Mouse (Mus musculus): Measurements from ENCODE around the gene Foxred2.

The Foxred2 gene

DNA sequence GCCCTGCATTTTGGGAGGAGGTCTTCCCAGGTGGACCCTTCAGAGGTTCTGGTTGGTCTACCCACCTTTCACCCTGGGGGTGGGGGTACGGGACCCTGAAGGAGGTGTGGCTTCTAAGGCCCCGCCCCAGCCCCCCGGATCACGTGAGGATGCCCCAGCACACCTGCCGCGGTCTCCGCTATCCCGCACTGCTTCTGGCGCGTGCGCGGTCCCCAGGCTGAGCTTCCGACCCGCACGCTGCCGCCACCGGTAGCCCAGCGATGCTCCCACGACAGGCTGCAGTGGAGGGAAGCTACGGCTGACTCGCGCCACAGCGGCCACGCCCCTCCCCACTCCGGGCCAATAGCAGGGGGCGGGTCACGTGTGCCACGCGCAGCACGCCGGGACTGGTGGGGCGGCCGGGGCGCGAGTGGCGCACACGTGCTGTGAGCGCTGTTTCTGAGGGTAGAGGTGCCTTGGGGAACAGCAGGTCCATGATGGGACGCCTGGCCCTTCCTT is at the start of gene Foxred2:
Gene Foxred2 (minus strand): TSS at position 319 of the 498 bp plus-strand sequence.
- peak; percentile 96 for DNase-seq

DNA sequence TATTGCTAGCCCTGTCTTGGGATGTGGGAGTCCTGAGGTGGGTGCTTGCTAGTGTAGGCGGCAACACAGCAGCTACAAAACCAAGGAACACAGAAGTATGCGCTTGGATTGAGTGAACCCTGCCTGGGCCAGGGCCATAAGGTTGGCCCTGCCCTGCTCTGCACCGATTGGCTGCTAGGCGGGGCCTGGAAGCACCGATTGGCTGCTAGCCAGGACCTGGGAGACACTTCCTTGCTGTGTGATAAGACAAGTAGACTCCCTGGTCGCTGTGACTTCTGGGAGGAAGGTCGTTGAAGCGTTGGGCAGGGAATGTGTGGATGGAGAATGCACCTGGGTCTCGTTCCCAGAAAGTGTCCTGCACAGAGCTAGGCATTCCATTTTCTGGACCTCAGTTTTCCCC is 47.4 kb upstream of the Foxred2 start:
- peak; percentile 58 for DNase-seq

DNA sequence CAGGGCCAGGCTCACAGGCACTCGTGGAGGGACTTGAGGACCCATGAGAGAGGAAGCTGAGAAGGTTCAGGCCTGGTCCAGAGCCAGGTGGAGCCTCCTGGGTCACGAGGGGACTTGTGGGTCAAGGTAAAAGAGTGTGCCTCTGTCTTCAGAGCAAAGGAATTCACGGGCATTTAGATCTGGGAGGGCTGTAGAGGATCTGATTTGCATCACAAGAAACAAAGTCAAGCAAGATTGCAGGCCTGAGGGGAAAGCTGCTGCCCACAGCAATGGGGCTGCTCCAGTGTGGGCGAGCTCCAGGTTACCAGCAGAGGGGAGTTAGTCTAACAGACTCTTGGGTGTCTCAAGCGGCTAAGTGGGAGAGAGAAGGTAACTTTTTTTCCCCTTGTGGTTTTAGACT is 44.9 kb upstream of the Foxred2 start:
- no peak for DNase-seq

DNA sequence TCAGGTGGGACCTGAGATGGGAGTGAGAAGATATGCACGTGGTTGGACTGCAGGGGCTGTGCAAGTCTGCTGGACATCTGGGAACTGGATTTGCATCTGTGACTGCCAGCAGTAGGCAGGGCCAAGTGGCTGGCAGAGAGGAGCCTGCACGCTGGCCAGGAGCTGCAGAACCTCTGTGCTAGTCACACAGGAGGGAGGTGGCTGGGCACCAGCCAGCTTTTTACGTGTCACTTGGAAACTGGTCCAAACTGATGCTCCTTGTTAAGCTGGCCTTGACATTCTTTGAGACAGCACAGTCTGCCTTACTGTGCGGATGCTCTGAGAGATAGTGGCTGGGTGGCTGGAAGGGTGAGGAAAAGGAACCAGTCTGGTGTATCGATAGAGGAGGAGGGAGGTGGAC is 32.0 kb upstream of the Foxred2 start:
- no peak for DNase-seq

DNA sequence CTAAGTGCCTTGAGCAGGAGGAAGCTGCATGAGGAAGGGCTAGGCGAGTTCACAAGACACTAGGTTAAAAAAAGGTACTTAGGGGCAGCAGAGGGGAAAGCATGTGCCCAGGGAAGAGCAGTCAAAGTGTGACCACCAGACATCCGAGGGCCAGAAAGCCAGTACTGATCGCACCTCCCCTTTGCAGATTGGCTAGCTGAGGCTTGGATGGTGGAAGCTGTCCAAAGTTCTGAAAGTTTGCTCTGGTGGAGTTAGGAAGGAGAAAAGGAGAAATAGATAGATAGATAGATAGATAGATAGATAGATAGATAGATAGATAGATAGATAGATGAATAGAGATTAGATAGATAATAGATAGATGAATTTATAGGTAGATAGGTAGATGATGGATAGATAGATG is 26.9 kb upstream of the Foxred2 start:
- DNase-seq: no peak

DNA sequence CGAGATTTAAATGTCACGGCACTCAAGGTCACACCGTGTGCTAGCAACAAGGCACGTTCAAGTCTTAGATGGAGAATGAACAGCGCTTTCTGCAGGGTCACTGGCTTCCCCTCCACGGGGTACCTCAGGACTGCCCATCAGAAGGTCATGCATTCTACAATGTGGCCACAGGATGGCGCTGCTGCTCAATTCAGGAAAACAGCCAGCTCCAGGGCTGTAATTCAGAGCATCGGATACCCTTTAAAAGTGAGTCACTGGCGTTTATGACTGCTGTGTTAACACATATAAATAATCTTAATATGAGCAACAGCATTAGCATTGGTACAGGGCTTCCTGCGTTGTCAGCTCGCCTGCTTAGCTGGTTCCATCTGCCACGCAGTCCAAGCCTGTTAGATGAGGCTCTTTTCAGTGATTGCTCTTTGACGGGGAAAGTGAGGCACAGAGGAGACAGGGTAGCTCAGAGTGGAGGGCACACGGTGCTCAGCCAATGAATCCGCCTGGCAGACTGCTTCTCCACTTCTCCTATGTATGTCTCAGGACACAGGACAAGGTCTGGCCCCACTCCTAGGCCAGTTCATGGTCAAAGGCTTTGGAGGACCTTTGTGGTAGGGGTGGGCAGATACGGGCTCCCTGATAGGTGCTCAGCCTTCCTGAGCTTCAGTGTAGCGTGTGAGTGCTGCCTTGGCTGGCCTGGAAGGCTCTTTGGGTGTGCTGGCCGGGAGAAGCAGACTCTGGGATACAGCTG is 25.8 kb upstream of the Foxred2 start:
- peak; percentile 75 for DNase-seq

DNA sequence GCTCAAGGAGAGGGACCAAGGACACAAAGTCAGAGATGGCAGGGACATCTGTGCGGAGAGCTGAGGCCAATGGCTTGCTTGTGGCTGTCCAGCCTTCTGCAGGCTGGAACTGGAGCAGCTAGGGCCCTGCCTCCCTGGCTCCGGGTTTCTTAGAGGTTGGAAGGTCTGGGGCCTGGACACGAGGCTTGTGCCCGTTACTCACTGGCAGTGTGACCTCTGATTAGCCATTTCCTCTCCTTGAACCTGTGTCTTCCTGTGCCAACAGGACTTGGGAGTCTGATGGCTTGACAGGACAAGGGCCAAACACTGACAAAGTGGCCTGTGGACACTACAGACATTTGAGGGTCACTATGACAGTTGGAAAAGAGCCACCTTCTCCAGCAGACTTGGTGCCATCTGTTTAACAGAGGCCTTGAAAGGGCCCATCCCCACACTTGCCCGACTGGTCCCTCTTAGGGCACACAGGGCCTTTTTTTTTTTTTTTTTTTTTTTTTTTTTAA is 24.7 kb upstream of the Foxred2 start:
- no peak for DNase-seq

DNA sequence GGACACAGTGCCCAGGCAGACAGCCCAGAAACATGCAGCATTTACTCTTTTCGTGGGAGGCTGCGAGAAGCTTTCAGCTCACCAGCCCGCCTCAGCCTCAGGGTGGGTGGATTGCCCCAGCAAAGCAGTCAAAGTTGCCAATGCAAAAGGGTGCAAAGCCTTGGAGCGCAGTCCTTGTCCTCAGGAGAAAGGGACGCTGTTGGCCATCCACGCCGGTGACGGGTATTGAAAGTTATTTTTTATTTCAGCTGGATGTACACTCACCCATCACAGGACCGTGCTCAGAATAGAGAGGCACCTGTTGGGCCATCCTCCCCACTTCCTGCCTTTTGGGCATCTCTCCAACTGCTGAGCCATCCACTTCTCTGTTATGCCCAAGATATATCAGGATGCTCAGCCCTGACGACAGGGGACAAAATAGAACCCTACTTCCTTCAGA is 22.9 kb upstream of the Foxred2 start:
- no peak for DNase-seq

DNA sequence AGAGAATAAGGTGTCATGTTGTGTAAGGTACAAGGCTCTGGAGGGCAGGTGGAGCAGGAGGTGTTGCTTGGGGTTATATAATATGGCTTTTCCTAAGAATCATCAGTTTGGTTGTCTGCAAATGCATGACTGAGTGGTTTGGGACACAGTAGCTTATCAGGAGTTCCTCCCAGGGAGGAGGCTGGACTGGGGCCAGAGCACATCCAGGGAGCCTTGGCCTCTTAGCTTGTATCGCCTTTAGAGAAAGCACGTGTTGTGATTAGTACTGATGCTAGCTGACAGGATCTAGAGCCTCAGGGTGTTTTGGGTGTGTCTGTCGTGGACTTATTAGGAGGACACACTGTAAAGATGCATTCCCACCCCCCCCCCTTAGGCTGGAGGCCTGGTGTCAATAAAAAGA is 21.1 kb upstream of the Foxred2 start:
- no peak for DNase-seq

DNA sequence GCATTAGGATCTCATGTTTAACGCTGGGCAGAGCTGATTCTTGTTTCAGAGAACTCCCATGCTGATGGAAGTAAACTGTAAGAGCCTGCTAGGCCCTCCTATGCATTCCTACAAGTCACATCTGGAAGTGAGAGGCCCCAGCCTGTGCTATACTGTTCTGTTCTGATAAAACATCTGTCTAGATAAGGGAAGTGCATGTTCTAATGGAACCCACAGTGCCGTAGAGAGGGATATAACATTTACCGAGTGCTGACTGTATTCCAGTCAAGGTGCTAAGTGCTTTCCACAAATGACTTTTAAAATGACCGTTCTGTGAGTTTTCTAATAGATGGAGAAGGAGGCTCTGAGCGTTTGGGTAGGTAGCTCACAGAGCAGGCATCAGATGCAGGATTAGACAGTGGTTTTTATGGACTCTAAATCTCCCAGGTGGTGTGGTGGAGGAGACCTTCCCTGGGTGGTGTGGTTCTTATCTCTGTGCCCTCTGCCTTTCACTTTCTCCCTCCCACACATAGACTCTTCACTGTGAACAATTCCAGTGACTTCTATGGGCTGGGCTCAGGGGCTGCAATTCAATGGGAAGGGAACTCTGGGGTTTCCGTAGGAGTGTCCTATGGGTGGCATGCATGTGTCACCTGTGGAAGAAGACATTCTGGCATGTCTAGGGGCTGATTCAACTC is 17.8 kb upstream of the Foxred2 start:
- no peak for DNase-seq

DNA sequence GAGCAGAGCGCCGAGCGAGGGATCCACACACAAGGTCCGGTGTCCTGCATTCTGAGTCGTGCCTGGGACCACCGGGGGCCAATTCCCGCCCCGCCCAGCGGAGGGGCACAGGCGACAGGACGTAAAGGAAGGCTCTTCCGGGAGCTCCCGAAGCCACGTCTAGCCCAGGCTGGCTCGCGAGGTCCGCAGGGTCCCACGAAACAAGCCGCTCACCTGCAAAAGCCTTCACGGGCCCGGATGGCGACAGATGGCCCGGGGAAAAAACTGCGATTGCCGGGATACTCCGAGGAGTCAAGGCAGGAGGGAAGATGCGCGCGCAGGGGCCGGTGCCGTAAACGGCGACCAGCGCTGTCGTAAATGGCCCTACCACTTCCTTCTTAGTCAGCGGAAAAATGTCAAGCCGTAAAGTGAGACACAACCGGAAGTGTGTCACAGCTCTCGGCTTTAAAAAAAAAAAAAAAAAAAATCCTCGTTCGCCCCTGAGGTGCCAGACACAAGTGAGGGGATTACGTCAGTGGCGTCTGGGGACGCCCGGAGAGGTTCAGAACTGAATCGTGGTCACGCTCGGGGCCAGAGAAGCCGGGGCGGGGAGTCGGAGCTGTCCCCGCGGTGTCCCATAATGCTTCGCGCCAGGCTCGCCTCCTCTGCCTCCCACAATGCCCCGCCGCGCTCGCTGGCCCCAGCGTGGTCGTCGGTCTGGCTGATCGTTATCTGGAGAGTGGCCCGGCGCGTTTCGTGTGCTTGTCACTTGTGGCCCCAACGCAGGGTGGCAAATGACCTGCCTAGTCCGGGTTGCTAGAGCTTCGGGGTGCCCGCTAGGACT is 14.2 kb upstream of the Foxred2 start, which contains the start of gene Eif3d:
Gene Eif3d (minus strand): TSS at position 344 of the 823 bp plus-strand sequence.
- DNase-seq: peak; percentile 97

DNA sequence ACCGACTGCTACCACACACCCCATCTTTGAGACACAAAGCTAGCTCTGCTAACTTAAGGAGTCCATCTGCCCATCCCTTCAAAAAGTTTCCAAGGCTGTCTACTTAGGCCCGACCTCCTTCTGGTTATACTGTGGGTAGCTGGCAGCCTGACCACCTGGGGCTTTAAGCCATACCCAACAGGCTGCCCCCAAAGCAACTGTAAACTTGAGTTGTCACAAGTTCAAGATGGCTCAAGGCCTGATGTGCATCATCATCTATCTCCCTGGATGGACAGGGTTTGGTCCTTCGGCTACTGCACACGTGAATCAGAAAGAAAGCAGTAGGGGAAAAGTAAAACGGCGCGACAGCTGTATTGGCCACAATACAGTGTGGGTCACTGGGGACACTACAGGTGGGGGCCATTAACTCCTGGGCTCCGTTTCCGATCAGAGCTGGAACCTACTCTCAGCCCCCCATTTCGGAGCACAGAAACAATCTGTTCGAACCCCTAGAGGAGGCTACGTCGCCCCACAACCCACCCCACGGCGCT is 13.5 kb upstream of the Foxred2 start:
- peak; percentile 60 for DNase-seq

DNA sequence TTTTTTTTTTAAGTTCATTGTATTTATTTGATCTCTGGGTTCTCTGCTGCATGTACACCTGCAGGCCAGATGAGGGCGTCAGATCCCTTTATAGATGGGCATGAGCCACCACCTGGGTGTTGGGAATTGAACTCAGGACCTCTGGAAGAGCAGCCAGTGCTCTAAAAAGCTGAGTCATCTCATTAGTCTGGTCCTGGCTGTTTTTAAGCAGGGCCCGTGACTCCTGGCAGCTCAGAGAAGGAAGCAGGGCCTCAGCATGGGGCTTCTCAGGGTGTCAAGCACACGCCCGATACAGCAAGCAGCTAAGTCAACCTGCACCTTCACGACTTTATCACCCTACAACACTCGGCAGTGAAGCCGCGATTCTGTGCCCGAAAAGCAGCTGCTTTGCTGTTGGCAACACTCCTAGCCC is 8.6 kb upstream of the Foxred2 start:
- no peak for DNase-seq

DNA sequence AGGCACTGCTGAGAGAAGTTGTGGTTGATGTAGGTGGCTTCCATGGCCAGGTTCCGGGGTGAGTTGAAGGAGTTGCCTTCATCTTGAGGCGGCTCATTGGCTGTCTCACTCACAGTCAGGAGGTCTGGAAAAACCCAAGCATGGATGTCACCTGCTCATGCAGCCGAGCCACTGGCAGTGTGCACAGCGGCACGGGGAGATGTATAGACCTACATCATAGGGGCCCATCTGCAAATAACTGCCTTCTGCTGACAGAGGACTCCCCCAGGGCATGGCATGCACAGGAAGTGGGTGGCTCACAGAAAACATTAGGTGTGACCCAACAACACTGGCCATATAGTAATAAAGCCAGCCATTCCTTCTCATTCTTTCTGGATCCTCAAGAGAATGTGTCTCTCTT is 5.9 kb upstream of the Foxred2 start:
- DNase-seq: no peak

DNA sequence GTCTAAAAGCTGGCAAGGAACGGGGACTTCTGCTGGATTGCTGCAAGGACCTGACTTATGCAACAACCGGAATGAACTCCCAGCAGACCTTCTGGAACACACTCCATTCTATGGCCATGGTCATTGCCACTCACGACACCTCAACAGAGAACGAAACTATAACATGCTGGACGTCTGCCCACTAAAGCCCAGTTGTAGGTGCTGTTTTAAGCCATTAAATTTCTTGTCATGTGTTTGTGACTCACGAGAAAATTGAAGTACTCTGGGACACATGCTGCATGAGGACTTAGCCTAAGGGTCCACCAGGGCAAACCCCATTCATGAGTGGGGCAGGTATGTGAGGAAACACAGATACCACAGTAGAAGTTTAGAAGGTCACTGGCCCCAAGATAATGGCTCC is 4.2 kb upstream of the Foxred2 start:
- no peak for DNase-seq

DNA sequence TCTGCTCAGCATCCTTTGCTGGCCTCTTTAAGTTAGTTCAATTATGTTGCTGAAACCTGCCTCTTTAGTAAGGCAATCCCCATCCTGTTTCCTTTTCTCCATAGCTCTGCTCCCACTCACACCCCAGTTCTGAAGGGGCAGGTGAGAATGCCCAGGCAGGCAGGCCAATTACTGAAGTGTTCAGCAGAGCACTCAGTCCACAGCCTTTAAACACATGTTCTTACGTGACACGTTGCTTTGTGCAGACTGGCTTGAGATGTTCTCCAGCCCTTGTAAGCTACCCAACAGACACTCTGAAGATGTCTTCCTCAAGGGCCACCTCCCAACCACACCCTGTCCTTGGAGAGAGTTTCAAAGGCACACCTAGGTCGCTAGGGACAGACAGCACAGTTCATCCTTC is 1.5 kb upstream of the Foxred2 start:
- no peak for DNase-seq

DNA sequence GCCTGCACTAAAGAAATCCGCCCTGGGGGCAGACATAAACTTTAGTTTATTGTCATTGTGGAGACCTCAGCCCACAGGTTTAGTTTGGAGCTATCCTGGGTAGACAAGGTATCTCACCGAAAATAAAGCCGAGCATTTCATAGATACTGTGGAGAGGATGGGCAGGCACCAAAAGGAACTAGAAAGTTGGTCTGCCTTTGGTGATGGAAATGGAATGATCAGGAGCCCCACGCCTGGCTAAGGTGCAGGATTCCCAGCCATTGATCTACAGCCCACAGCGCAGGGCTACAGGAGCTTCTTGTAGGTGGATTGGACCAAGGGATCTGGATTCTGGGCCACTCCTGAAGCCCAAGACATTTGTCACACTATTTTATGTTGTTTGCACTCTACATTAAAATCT is 1.1 kb upstream of the Foxred2 start:
- DNase-seq: no peak

DNA sequence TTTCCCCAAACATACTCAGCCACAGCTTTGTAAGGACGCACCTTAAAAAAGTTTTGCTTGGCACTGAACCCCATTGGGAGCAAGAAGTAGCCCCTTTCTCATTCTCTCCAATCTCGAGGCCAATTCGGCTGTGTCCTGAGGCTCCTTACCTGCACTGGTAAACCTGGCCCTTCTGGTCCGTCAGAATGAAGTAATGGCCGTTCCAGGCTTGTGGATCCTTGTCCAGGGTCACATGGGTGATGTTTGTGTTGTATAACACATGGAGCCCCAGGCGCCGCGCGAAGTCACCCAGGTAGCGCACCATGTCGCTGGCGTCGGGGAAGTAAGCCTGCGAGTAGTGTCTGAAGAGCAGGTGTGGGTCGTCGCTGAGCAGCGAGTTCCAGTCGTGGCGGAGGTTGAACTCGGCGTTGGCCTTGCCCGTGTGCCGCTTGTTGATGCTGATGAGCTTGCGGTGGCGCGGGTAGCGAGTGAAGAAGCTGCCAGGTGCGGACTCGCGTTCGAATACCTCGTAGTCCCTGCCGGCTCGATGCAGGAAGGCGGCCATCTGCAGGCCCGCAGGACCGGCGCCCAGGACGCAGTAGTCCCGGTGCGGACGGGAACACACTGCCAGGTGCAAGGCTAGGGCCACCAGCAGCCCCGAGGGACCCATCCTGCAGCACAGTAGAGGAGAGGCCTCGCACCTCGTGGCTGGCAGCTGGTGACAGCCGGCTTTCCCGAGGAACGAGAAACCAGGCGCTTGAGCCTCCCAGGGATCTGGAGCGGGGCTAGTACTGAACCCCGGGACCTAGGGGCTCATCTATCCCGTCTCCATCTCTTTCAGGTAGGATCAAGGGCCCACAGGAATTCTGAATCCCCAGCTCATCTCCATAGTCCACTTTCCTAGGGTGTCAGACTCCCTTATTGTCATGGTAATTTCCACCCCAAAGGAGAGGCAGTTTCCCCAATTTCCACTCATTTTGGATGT is 800 bp downstream of the Foxred2 start:
- peak; percentile 73 for DNase-seq

DNA sequence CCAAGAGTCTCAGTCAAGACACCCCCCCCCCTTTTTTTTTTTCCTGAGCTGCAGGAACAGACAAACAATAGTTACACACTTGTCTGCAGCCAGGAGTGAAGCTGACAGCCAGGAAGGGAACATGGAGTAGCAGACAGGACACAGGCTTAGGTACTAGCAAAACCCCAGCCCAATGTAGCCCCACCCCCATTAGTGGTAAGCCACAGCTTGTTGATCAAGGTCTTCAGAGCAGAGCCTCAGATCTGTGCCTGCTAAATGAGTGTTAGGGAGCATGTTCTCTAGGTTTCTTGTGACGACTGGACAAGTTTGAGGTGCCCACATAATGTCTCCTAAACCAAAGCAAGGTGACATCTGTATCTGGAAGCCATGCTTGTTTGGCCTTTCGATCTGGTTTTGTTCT is 2.2 kb downstream of the Foxred2 start:
- peak; percentile 45 for DNase-seq

DNA sequence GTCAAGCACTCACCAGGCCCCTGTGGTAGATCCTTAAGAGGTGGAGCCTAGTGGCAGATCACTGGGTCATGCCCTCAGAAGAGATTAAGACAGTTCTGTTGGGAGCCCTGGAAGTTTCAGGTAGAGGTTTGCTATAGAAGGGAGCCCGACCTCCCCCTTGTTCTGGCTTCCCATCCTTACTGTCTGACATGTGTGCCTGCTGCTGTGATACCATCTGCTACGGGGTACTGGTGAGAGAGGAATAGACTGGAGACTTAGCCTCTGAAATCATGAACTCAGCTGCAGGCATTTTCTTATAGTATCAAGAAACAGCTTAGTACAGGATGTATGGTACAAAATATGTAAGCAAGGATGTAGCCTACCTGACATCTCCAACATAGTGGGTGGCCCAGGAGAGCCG is 3.6 kb downstream of the Foxred2 start:
- DNase-seq: peak; percentile 83

DNA sequence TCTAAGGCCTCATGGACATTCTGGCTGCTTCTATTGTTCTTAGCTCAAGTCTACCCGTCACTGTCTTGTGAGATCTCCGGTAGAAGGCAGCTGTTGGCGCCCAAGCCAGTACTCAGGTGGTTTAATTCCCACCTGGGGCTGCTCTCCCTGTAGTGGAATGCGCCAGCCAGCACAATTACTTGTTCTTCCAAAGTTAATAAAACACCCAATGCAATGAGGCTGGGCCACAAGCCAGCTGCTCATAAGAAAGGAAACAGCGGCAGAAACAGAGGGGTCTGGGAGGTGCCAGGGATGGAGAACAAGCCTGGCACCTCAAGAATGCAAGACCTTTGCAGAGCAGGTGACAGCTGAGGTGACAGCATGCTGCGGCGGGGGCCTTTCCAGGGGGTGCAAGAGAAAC is 7.5 kb downstream of the Foxred2 start:
- no peak for DNase-seq

DNA sequence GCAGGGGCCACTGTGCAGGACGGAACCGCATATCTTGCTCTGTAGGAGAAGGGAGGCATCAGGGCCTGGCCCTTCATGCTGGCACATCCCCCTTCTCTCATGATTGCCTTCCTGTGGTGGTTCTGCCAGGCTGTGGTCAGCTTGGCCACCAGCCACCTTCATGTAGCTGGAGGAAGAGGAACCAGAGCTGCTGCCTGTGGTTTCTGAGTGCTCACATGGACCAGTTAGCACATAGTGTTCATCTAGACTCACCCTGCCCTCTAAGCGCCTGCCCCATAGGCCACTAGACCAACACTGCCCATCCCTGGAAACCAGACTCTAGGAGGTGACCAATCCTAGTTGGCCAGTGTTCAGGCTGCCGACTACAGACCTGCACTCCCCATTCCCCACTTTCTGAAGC is 10.8 kb downstream of the Foxred2 start:
- DNase-seq: no peak
